Comparison of ENCODE assay signal across 28 mouse cellular contexts in the genomic region with DNA sequence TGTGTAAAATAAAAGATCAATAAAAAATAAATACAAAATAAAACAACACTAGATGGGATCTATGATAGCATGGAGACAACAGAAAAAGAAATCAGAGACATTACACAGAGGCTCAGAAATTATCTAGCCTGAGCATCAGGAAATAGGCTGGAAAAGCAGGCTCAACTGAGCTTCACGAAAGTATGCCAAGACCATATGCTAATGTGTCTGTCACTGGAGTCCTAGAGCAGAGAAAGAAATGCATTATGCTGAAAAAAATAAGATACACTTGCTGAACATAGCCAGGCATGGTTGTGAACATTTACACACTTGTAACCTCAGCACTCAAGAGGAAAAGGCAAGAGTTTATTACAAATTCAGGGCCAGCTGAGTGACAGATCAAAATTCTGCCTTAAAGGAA. TPM values are rescaled to one million over a fixed set of nuclear protein-coding genes. Genes with fewer than 3 reads are reported as not detected.
"Had no signal": no experiment of that assay in that cellular context is flagged by ENCODE, and none has a peak within 500 bp of the region (broad histone marks: within the 10 kb centered on the region; RNA-seq: fewer than 3 reads in every experiment).

No protein-coding gene starts in this region.

- H3K9me3 ChIP-seq: limb, embryonic 10.5 days; limb, embryonic 13.5 days; liver, embryonic 12.5 days; liver, embryonic 15.5 days; lung, embryonic 15.5 days; megakaryocyte, embryonic 14.5 days; midbrain, embryonic 10.5 days; midbrain, embryonic 13.5 days; neural tube, embryonic 13.5 days had no signal

- DNase-seq: kidney, postnatal 25 days; layer of hippocampus, adult 9-11 months; liver; lung, adult 18-20 months; lung, postnatal 10 days; lung, postnatal 36 days; retina, postnatal 1 day; right cerebral cortex, postnatal 25 days; thymus, adult 2 months; thymus, postnatal 14 days; thymus, postnatal 4 days had no signal

- H3K27ac ChIP-seq: kidney, postnatal 0 days; limb, embryonic 10.5 days; limb, embryonic 13.5 days; liver, embryonic 12.5 days; liver, embryonic 15.5 days; lung, embryonic 15.5 days; midbrain, embryonic 10.5 days; midbrain, embryonic 13.5 days; neural tube, embryonic 13.5 days; stomach, postnatal 0 days had no signal

- H3K4me1 ChIP-seq: limb, embryonic 10.5 days; limb, embryonic 13.5 days; lung, embryonic 15.5 days; midbrain, embryonic 10.5 days; midbrain, embryonic 13.5 days; neural tube, embryonic 13.5 days had no signal

- H3K9ac ChIP-seq: limb, embryonic 13.5 days; liver, embryonic 12.5 days; liver, embryonic 15.5 days; lung, embryonic 15.5 days; midbrain, embryonic 13.5 days; neural tube, embryonic 13.5 days had no signal

- H3K4me2 ChIP-seq: limb, embryonic 13.5 days; liver, embryonic 12.5 days; liver, embryonic 15.5 days; lung, embryonic 15.5 days; midbrain, embryonic 13.5 days; neural tube, embryonic 13.5 days had no signal

- H3K4me3 ChIP-seq: layer of hippocampus, adult 2 months; limb, embryonic 10.5 days; limb, embryonic 13.5 days; liver, embryonic 12.5 days; liver, embryonic 15.5 days; lung, embryonic 15.5 days; megakaryocyte, embryonic 14.5 days; midbrain, embryonic 10.5 days; midbrain, embryonic 13.5 days; myocyte; neural tube, embryonic 13.5 days had no signal

- ATAC-seq: liver, embryonic 12.5 days; midbrain, embryonic 13.5 days; midbrain, embryonic 16.5 days had no signal

- H3K27me3 ChIP-seq: limb, embryonic 13.5 days; liver, embryonic 12.5 days; liver, embryonic 15.5 days; lung, embryonic 15.5 days; megakaryocyte, embryonic 14.5 days; midbrain, embryonic 13.5 days; neural tube, embryonic 13.5 days had no signal

RNA-seq across cellular contexts. Expression of gene Stmn3, which starts 34.3 kb away (rescaled TPM):
- total RNA-seq: monocyte, adult 5-6 weeks; neutrophil, adult 5-6 weeks had no signal
- polyA plus RNA-seq: spleen, adult 2 months had no signal
